Mouse (Mus musculus) heart, postnatal 0 days (tissue): ENCODE results near the gene Aoc1.

Source experiments
- CTCF ChIP-seq: IDR thresholded peaks from 2 replicates; pipeline ENCODE4 v1.5.1; 2016; ENCODE audit warnings: antibody characterized with exemption, control low read depth, low read depth
- EP300 ChIP-seq: IDR thresholded peaks from 2 replicates; pipeline ENCODE4 v1.6.1; 2016; ENCODE audit warnings: antibody characterized with exemption, low read depth

GRCm38 (mm10) chr6:48950676-48951075, 78.0 kb downstream of the Aoc1 start:
- TF ChIP-seq CTCF = no peak
- TF ChIP-seq EP300 = no peak
